Mouse (Mus musculus) CH12.LX (cell line): ENCODE measurements around the gene Grap2.

Experiments
- BHLHE40 ChIP-seq: IDR thresholded peaks from 2 replicates; pipeline ENCODE4 v1.6.1; 2011; ENCODE audit warnings: mild to moderate bottlenecking, low read depth, low read length, improper control_type of control experiment
- CTCF ChIP-seq, 2 experiments: IDR thresholded peaks in 1 of 2; conservative IDR thresholded peaks in 1 of 2; 2 replicates each; pipeline ENCODE4 v1.5.1; 2011 to 2012; ENCODE audit warnings: low read depth in 2 of 2, low read length in 2 of 2, improper control_type of control experiment in 1 of 2, inconsistent platforms in 1 of 2, mild to moderate bottlenecking in 1 of 2, moderate library complexity in 1 of 2
- EP300 ChIP-seq: IDR thresholded peaks from 2 replicates; pipeline ENCODE4 v1.6.1; 2011; ENCODE audit warnings: low read length, improper control_type of control experiment
- IRF4 ChIP-seq: IDR thresholded peaks from 2 replicates; pipeline ENCODE4 v1.6.1; 2014; ENCODE audit warnings: low read depth, mild to moderate bottlenecking, inconsistent platforms, low read length, improper control_type of control experiment
- MAZ ChIP-seq: IDR thresholded peaks from 2 replicates; pipeline ENCODE4 v1.6.1; 2012; ENCODE audit warnings: low read depth, mild to moderate bottlenecking, inconsistent platforms, low read length, improper control_type of control experiment, moderate library complexity
- MEF2A ChIP-seq: IDR thresholded peaks from 2 replicates; pipeline ENCODE4 v1.6.1; 2014; ENCODE audit warnings: low read depth, mild to moderate bottlenecking, inconsistent platforms, low read length, improper control_type of control experiment, borderline replicate concordance
- TBP ChIP-seq: conservative IDR thresholded peaks from 2 replicates; pipeline ENCODE4 v1.6.1; 2011; ENCODE audit warnings: low read depth, low read length, improper control_type of control experiment
- TCF12 ChIP-seq: IDR thresholded peaks from 2 replicates; pipeline ENCODE4 v1.6.1; 2014; ENCODE audit warnings: low read depth, mild to moderate bottlenecking, inconsistent platforms, low read length, improper control_type of control experiment

DNA sequence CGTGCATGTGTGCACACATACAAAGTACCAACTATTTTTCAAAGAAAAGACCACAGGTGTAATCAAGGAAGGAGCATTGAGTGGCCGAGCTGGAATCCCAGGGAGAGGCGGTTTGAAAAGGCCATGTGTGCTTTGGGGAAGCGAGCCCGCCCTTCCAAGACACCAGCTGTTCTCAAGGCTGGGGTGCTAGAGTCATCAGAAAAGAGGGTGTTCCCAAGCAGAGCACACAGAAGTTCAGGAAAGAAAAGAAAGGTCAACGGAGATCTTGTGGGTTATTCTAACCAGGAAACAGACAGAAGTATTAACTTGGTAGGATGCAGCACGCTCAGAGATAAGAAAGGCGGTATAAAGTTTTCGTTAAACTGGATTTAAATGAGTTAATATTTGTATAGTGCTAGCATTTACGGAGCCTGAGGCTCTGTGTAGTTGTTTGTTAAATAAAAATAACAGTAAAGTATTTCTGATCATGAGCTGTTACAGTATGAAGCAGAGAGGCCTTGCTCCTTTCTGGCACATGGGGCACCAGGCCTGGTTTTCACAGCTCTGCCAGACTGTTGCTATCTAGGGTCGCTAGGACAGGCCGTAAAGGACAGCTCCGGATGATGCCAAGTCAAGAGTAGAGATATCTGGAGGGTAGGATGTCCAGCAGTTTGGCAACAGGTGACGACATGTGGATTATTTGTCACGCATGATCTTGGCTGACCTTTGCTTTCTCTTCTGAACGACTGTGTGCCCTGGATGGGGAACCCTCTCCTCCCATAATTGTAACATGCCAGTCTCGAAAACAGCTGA lies 72.8 kb downstream of the Grap2 start:
- TF ChIP-seq MAZ (no peak), IRF4 (no peak), CTCF (conservative IDR thresholded peaks at IDR 0.05 in 1 of 2, IDR thresholded peaks at IDR 0.05 in 1 of 2; ENCODE audit: low read depth in 2 of 2, low read length in 2 of 2) (no peak), TBP (no peak), TCF12 (no peak), MEF2A (no peak), EP300 (no peak), BHLHE40 (no peak)
